Mouse (Mus musculus) natural killer cell, adult 2 months (primary cell): ENCODE measurements around the gene Atp5d.

Experiments
- DNase-seq, 2 experiments: peaks; one replicate each; pipeline ENCODE4 v3.0.0; 2022; ENCODE audit warnings: low spot score in 2 of 2

Atp5d gene

GRCm38 (mm10) chr10:80152071-80152872 is 13.8 kb downstream of the Atp5d start:
- no peak for DNase-seq

- peak; percentile 56 to 57 for DNase-seq
Observed at GRCm38 (mm10) chr10:80152873-80153260, 14.4 kb downstream of the Atp5d start.

GRCm38 (mm10) chr10:80153713-80154112 is 15.3 kb downstream of the Atp5d start:
- no peak for DNase-seq

GRCm38 (mm10) chr10:80154384-80154783 is 16.0 kb downstream of the Atp5d start:
- DNase-seq, result no peak

- no peak for DNase-seq
Observed at GRCm38 (mm10) chr10:80155277-80155676, 16.8 kb downstream of the Atp5d start.

GRCm38 (mm10) chr10:80156002-80156751 is 17.7 kb downstream of the Atp5d start:
- no peak for DNase-seq

- DNase-seq, result no peak
Observed at GRCm38 (mm10) chr10:80156752-80157053, 18.3 kb downstream of the Atp5d start.

GRCm38 (mm10) chr10:80157141-80157929 is 18.9 kb downstream of the Atp5d start:
- no peak for DNase-seq

GRCm38 (mm10) chr10:80158307-80158986 is 20.0 kb downstream of the Atp5d start:
- peak; percentile 71 to 72 for DNase-seq

- DNase-seq, result no peak
Observed at GRCm38 (mm10) chr10:80159021-80159560, 20.7 kb downstream of the Atp5d start.

GRCm38 (mm10) chr10:80159561-80160454 is 21.4 kb downstream of the Atp5d start:
- DNase-seq, result peak; percentile 99 to 100

- peak; percentile 71 to 76 for DNase-seq
Observed at GRCm38 (mm10) chr10:80160455-80161371, 22.3 kb downstream of the Atp5d start.

GRCm38 (mm10) chr10:80161522-80162242 is 23.2 kb downstream of the Atp5d start:
- DNase-seq, result no peak

GRCm38 (mm10) chr10:80162243-80162608 is 23.8 kb downstream of the Atp5d start:
- DNase-seq, result no peak

GRCm38 (mm10) chr10:80162716-80163299 is 24.4 kb downstream of the Atp5d start:
- DNase-seq, result no peak

GRCm38 (mm10) chr10:80163721-80164120 is 25.3 kb downstream of the Atp5d start:
- DNase-seq, result no peak

- DNase-seq, result no peak
Observed at GRCm38 (mm10) chr10:80164161-80164997, 25.9 kb downstream of the Atp5d start.

- DNase-seq, result peak; percentile 96
Observed at GRCm38 (mm10) chr10:80164998-80165344, 26.5 kb downstream of the Atp5d start.
